Mouse (Mus musculus) forebrain, embryonic 10.5 days (tissue): ENCODE results near the gene Atp2b4. TPM values are rescaled to one million over a fixed set of nuclear protein-coding genes. Genes with fewer than 3 reads are reported as not detected.

Source experiments
- DNase-seq: peaks from one replicate; pipeline ENCODE4 v3.0.0-alpha.2; 2017; ENCODE audit warnings: low spot score; ENCODE audit errors: extremely low spot score
- H3K27ac ChIP-seq: fragments of 300-500 bp; sonication (generic); 2 replicates; pipeline ENCODE4 v1.5.1; 2016; ENCODE audit warnings: mild to moderate bottlenecking
- H3K27me3 ChIP-seq: fragments of 300-500 bp; sonication (generic); 2 replicates; pipeline ENCODE4 v1.6.1; 2016; ENCODE audit warnings: mild to moderate bottlenecking; ENCODE audit not compliant: poor library complexity, severe bottlenecking
- H3K36me3 ChIP-seq: fragments of 300-500 bp; sonication (generic); replicated peaks from 2 replicates; pipeline ENCODE4 v1.6.1; 2016; ENCODE audit warnings: mild to moderate bottlenecking, moderate library complexity
- H3K4me1 ChIP-seq: fragments of 300-500 bp; sonication (generic); 2 replicates; pipeline ENCODE4 v1.6.1; 2016
- H3K4me3 ChIP-seq: fragments of 300-500 bp; sonication (generic); 2 replicates; pipeline ENCODE4 v1.5.1; 2016; ENCODE audit warnings: mild to moderate bottlenecking, moderate library complexity
- H3K9me3 ChIP-seq: fragments of 300-500 bp; sonication (generic); 2 replicates; pipeline ENCODE4 v1.6.1; 2016; ENCODE audit warnings: mild to moderate bottlenecking, moderate library complexity
- WGBS: fragments of 180-500 bp; shearing (Covaris S2); methylation state at CpG from one replicate; pipeline ENCODE4 v1.1.7; 2016; 5-methylcytosine and 5-hydroxymethylcytosine counted together
- polyA plus RNA-seq: library from polyadenylated mRNA; unstranded; fragments of >200 nt; fragmentation: Nextera tagmentation; extraction: Ambion mirVana; gene quantifications from 2 replicates; pipeline ENCODE4 v1.2.1, GENCODE M21; 2016

Gene Atp2b4
- polyA plus RNA-seq, 1 experiment from 2014 or later, result 4.2 TPM

- WGBS, result 60% methylated on average over 5 of the region's 5 CpGs
- DNase-seq, result no peak
- peaks cover 35% of the 10 kb centered on the region for H3K4me1 ChIP-seq
- 0 out of 2 replicates have a peak, but pooled peaks cover 20% of the 10 kb centered on the region for H3K27me3 ChIP-seq
- no peaks in the 10 kb centered on the region for H3K36me3 ChIP-seq
- no peaks in the 10 kb centered on the region for H3K9me3 ChIP-seq
- H3K4me3 ChIP-seq, result no peak overlapping the region
- peak overlapping the region; percentile 54; the same call in 1 of the 2 replicates for H3K27ac ChIP-seq
These were observed 20.3 kb upstream of the Atp2b4 start for GRCm38 (mm10) chr1:133821144-133821543.

DNA sequence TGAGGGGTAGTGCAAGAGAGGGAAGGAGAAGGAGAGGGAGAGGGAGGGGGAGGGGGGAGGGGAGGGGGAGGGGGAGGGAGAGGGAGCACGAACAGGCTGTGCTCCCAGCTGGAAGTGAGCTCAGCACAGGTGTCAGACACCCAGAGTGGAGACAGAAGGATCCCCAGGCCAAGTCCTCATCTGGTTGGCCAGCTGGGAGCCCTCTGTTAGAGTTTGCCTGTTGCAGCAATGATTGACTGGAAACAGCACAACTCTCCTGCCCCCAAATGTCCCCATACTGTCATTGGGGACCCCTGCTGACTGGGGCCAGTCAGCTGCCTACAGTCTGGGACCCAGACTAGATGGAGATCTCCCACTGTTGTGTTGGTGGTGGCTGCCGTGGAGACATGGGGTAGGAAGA lies 19.3 kb upstream of the Atp2b4 start:
- Histone ChIP-seq H3K9me3 (no peaks in the 10 kb centered on the region), H3K27ac (no peak overlapping the region), H3K4me1 (peaks cover 24% of the 10 kb centered on the region), H3K27me3 (0 out of 2 replicates have a peak, but pooled peaks cover 20% of the 10 kb centered on the region), H3K36me3 (no peaks in the 10 kb centered on the region), H3K4me3 (no peak overlapping the region)
- DNase-seq, result no peak
- 31% methylated on average over 2 of the region's 2 CpGs for WGBS

GRCm38 (mm10) chr1:133818531-133818930 lies 17.7 kb upstream of the Atp2b4 start:
- no peaks in the 10 kb centered on the region for H3K9me3 ChIP-seq
- H3K27ac ChIP-seq, result no peak overlapping the region
- H3K27me3 ChIP-seq, result 0 out of 2 replicates have a peak, but pooled peaks cover 20% of the 10 kb centered on the region
- no peak overlapping the region for H3K4me3 ChIP-seq
- WGBS, result 88% methylated on average over 2 of the region's 2 CpGs
- H3K4me1 ChIP-seq, result peaks cover 21% of the 10 kb centered on the region
- no peak for DNase-seq
- no peaks in the 10 kb centered on the region for H3K36me3 ChIP-seq

GRCm38 (mm10) chr1:133815747-133816491 lies 15.1 kb upstream of the Atp2b4 start:
- H3K4me3 ChIP-seq, result no peak overlapping the region
- no peaks in the 10 kb centered on the region for H3K9me3 ChIP-seq
- H3K27ac ChIP-seq, result no peak overlapping the region
- H3K27me3 ChIP-seq, result 0 out of 2 replicates have a peak, but pooled peaks cover 10% of the 10 kb centered on the region
- peaks cover 9% of the 10 kb centered on the region for H3K4me1 ChIP-seq
- H3K36me3 ChIP-seq, result no peaks in the 10 kb centered on the region
- 83% methylated on average over 12 of the region's 12 CpGs for WGBS
- DNase-seq, result no peak

DNA sequence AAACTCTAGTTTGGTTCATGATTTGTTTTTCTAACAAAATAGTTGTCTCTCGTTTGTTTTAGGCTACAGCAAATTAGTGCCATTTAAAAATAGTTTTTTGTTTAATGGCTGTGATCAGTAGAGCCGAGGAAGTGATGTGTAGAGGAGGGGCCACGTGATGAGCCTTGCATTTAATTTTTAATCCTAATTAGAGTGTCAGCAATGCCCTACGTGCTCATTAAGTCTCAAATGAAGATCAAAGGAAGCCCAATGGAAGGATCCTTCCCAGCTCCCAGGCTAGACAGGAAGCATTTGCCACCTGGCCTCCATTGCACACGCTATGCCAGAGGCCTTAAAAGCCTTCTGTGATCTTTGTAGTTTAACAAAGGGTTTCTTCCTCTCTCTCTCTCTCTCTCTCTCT lies 8.5 kb upstream of the Atp2b4 start:
- Histone ChIP-seq H3K27ac (no peak overlapping the region), H3K36me3 (no peaks in the 10 kb centered on the region), H3K4me1 (no peaks in the 10 kb centered on the region), H3K4me3 (no peak overlapping the region), H3K27me3 (peaks cover 5% of the 10 kb centered on the region; the same call in 1 of the 2 replicates), H3K9me3 (no peaks in the 10 kb centered on the region)
- WGBS, result 64% methylated on average over 5 of the region's 5 CpGs
- DNase-seq, result no peak

GRCm38 (mm10) chr1:133808020-133808419 lies 7.2 kb upstream of the Atp2b4 start:
- DNase-seq, result no peak
- H3K27me3 ChIP-seq, result peaks cover 16% of the 10 kb centered on the region
- H3K4me3 ChIP-seq, result no peak overlapping the region
- WGBS, result 88% methylated on average over 8 of the region's 8 CpGs
- H3K9me3 ChIP-seq, result no peaks in the 10 kb centered on the region
- no peak overlapping the region for H3K27ac ChIP-seq
- no peaks in the 10 kb centered on the region for H3K4me1 ChIP-seq
- H3K36me3 ChIP-seq, result no peaks in the 10 kb centered on the region

GRCm38 (mm10) chr1:133801743-133802142 lies 902 bp upstream of the Atp2b4 start:
- Histone ChIP-seq H3K36me3 (no peaks in the 10 kb centered on the region), H3K27me3 (peaks cover 60% of the 10 kb centered on the region), H3K4me1 (peaks cover 45% of the 10 kb centered on the region), H3K9me3 (no peaks in the 10 kb centered on the region), H3K4me3 (no peak overlapping the region), H3K27ac (no peak overlapping the region)
- 76% methylated on average over 5 of the region's 5 CpGs for WGBS
- DNase-seq, result no peak

DNA sequence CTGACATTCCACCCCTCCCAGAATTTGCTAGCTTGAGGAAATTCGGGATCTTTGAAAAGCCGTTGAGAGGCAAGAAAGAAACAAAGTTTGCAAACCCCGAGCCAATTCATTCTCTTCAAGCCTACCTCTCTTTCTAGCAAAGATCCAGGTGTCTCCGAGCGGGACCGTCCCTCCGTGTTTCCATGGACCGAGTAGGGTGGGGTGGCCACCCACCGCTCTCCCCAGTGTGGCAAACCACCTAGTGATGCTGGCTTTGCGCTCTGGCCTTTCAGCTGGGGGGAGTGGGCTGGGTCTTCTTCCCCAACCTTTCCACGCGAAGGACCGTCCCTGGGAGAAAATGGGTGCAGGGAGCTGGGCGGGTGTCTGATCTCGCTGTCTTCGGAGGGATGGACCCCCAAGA lies 329 bp downstream of the Atp2b4 start:
- WGBS, result under 1% methylated on average over 16 of the region's 16 CpGs
- Histone ChIP-seq H3K4me3 (peak overlapping the region; percentile 72), H3K9me3 (no peaks in the 10 kb centered on the region), H3K27ac (peak overlapping the region; percentile 72), H3K36me3 (no peaks in the 10 kb centered on the region), H3K27me3 (peaks cover 64% of the 10 kb centered on the region), H3K4me1 (peaks cover 49% of the 10 kb centered on the region)
- peak; percentile 36 for DNase-seq

DNA sequence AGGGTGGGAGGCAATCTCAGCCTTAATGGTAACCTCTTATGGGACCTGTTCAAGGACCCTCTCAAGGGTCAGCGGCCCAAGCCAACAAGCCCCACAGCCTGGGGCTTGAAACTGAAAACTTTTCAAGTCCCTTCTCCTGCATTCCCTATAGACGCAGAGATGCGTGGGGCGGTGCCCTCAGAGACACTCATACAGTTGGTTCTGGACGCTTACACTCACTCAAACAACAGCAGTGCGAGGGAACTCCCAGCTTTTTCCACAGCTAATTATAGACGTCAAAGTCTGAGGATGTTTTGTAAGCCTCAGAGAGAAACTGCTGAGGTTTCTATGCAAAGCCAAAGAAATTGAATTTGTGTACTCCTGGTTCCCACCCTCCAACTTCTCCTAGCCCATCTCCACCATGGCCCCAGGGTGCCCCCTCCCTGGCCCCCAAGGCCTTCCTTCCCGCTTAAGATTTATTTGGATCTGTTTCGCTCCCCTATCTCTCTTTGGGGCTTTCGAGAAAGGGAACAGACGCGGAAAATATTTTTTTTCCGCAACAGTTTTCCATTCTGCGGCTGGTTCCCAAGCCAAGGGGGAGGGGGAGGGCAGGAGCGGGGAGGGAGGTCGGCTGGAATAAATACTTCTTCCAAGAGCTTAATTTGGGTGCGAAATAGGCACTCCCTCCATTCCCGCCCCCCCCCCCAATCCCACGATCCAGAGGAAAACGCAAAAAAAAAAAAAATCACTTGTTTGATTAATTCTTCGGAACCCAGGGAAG lies 975 bp downstream of the Atp2b4 start:
- no peak for DNase-seq
- Histone ChIP-seq H3K27ac (no peak overlapping the region), H3K4me3 (peak overlapping the region; percentile 72), H3K36me3 (no peaks in the 10 kb centered on the region), H3K4me1 (peaks cover 49% of the 10 kb centered on the region), H3K27me3 (peaks cover 64% of the 10 kb centered on the region), H3K9me3 (no peaks in the 10 kb centered on the region)
- WGBS, result under 1% methylated on average over 21 of the region's 21 CpGs

DNA sequence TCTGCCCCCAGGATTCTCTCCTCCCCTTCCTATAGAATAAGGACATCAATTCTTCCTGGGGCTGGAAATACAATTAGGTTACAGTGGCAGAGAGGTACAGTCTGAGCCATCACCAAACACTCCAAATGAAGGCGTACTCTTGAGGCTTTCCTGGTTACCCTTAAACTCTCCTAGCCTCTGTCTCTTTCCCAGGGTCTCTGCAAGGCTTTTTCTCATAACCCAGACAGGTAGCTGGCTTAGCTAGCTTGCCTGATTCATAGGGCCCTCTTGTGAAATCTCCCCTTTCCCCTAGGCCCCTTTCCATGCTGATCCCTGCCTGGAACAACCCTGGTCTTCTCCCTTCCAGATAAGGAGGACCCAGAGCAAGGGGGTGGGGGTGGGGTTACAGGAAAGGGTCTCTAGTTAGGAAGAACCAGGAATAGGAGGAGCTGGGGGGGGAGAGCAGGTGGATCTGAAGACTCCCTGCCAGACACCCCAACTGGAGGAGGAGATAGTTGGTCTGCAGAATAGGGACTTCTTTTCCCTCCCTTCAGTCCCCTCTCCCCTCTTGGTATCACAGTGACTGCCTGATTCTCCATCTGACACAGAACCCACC lies 1.9 kb downstream of the Atp2b4 start:
- Histone ChIP-seq H3K36me3 (no peaks in the 10 kb centered on the region), H3K27ac (peak overlapping the region; percentile 9; the same call in 1 of the 2 replicates), H3K4me1 (peaks cover 49% of the 10 kb centered on the region), H3K9me3 (no peaks in the 10 kb centered on the region), H3K27me3 (peaks cover 57% of the 10 kb centered on the region), H3K4me3 (peak overlapping the region; percentile 72)
- no peak for DNase-seq
- 55% methylated on average over 1 of the region's 1 CpGs for WGBS

DNA sequence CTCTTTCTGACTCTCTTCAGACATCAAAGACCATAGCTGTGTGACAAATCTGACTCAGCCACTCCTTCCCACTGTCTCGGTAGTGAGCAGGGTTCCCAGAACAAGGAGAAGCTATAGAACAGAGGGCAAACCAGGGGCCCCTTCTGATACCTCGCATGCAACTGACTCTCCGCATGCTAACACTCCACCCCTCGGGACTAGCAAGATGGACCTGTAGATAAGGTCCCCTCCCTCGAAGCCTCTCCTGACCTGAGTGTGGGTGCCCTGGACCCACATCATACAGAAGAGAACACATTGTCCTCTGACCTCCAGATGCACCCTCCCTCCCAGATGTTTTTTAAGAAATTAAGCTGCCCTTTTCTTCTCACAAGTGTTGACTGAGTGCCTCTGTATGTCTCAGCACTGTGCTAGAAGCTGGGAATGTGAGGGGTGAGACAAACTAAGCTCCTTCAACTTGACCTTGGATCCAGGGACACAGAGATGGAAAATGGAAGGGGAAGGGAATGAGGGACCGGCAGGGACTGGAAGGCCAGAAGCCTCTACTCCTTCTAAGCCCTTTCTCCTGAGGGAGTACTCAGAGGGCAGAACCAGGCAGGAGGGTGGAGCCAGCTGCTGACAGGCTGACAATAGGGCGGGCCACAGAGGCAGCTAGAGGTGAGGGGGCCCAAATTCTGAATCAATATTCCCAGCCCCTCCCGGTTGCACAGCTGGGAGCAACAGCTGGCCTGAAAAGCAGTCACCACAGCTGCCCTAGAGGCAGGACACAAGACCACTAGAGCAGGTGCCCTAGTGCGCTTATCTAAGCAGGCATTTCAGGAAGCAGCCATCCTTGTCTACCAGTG lies 2.6 kb downstream of the Atp2b4 start:
- Histone ChIP-seq H3K4me3 (0 out of 2 replicates have a peak overlapping the region, but pooled peaks have one; percentile 72), H3K27ac (peak overlapping the region; percentile 18; the same call in 1 of the 2 replicates), H3K27me3 (peaks cover 49% of the 10 kb centered on the region), H3K9me3 (no peaks in the 10 kb centered on the region), H3K4me1 (peaks cover 57% of the 10 kb centered on the region), H3K36me3 (no peaks in the 10 kb centered on the region)
- WGBS, result 33% methylated on average over 9 of the region's 9 CpGs
- no peak for DNase-seq
